Mouse (Mus musculus) testis, adult 2 months (tissue): Measurements from ENCODE around the gene C2cd5.

ENCODE experiments used
- CTCF ChIP-seq: fragments of 200-500 bp; IDR thresholded peaks from 2 replicates; pipeline ENCODE4 v1.5.1; 2012; ENCODE audit warnings: low read depth, mild to moderate bottlenecking, inconsistent platforms, low read length, moderate library complexity; ENCODE audit not compliant: control insufficient read depth, insufficient read depth, insufficient replicate concordance
- POLR2A ChIP-seq: fragments of 200-500 bp; IDR thresholded peaks from 2 replicates; pipeline ENCODE4 v1.6.1; 2012; ENCODE audit warnings: low read depth, mild to moderate bottlenecking, inconsistent platforms, low read length, moderate library complexity; ENCODE audit not compliant: control insufficient read depth

- no peak for TF ChIP-seq POLR2A
- TF ChIP-seq CTCF, result no peak
These were observed 660 bp downstream of the C2cd5 start for GRCm38 (mm10) chr6:143099281-143099680.
